Mouse (Mus musculus): ENCODE data around the gene Atg13. TPM values are rescaled to one million over a fixed set of nuclear protein-coding genes. Genes with fewer than 3 reads are reported as not detected.

Gene Atg13
- total RNA-seq, 1 experiment from 2014 or later: 39.9 TPM

DNA sequence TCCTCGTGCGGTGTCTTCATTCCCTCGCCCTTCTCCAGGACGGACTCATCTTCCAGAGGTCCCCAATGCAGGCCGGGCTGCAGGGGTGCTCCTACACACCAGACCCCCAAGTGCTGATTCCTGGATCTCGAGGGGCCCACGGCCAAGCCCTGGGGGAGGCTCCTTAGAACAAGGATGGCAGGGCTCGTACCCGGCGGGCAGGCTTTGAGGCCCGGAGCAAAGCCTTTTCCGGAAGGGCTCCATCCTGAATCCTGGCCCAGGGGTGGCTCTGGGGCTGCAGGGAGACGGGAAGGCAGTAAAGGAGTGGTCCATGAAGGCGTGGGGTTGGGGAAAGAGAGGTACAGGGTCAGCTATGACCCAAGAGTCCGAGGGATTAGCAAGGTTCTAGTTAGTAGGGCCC is 61.2 kb downstream of the Atg13 start:
- no peak for DNase-seq

- no peak for DNase-seq
Observed at GRCm38 (mm10) chr2:91646733-91647132, 63.6 kb downstream of the Atg13 start.

DNA sequence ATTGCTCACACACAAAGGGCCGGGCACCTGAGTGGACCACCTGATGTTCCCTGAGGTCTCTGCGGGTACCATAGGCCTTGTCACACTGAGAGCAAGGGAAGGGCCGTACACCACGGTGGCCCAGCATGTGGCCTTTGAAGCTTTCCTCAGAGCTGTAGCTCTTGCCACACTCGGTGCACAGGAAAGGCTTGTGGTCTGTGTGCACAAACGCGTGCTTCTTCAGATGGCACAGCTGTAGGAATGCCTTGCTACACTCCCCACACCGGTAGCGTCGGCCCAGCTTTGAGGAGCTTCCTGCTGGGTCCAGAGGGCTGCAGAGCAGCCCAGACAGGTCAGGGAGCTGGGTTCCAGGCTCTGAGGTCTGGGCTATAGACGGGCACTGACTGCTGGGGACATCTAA is 64.6 kb downstream of the Atg13 start:
- no peak for DNase-seq

GRCm38 (mm10) chr2:91645354-91645753 is 65.0 kb downstream of the Atg13 start:
- no peak for DNase-seq

- no peak for DNase-seq
Observed at GRCm38 (mm10) chr2:91644021-91644420, 66.4 kb downstream of the Atg13 start.

DNA sequence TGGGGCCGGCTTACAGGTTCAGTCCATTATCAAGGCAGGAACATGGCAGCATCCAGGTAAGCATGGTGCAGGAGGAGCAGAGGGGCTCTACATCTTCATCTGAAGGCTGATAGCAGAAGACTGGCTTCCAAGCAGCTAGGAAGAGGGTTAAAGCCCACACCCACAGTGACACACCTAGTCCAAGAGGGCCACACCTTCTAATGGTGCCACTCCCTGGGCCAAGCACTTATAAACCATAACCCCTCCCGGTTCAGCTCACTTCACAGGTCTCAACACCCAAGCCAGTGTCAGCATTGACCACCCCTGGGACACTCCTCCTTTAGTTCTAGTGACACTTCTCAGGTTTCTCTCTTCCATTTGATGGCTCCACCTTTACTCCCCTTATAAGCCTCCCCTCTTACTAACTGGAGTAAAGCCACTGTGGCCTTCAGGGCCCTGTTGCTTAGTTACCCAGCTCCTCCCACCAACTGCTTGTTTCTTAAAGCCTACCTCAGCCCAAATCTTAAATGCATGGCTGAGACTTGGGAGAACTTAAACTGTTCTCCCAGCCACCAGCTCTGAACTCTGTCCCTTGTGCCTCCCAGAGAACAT is 67.5 kb downstream of the Atg13 start:
- no peak for DNase-seq

DNA sequence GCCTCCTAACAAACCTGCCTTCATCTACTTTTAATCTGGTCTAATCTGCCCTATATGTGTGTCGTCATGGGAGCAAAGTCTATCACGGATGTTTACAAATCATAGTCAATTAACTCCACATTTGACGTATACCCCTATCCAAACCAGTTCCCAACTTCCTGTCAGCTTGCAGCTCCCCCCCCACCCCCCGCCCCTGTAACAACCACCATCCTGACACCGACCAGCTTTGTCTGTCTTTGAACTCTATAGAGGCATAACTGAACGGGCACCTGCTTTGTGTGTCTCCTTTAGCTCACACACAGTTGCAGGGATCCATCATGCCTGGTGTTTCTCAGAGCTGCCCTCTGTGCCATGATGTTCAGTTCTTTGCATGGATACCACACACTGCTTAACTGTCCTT is 71.4 kb downstream of the Atg13 start:
- no peak for DNase-seq

GRCm38 (mm10) chr2:91636727-91637338 is 73.5 kb downstream of the Atg13 start:
- DNase-seq: no peak

GRCm38 (mm10) chr2:91636229-91636628 is 74.1 kb downstream of the Atg13 start, which contains the start of gene F2:
Gene F2, minus strand, starts transcription at chr2:91636414.
- DNase-seq: no peak

GRCm38 (mm10) chr2:91635486-91635885 is 74.9 kb downstream of the Atg13 start:
- DNase-seq: no peak

DNA sequence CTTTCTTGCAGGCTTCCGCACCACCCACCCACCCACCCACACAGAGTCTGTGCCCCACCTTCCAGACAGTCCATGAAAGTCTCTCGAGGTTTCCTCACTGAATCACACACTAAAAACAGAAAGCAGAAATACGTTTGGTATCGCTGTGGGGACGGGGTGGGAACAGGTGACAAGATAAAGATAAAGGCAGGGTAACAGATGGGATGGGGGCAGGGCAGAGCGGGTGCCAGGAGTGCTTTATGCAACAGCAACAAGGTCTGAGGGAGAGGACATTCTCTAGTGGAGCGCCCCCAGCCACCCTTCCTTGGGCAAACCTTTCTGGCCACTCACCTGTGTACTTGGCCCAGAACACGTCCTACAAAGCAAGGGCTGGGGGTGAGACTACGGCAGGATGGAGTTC is 75.5 kb downstream of the Atg13 start:
- DNase-seq: no peak

DNA sequence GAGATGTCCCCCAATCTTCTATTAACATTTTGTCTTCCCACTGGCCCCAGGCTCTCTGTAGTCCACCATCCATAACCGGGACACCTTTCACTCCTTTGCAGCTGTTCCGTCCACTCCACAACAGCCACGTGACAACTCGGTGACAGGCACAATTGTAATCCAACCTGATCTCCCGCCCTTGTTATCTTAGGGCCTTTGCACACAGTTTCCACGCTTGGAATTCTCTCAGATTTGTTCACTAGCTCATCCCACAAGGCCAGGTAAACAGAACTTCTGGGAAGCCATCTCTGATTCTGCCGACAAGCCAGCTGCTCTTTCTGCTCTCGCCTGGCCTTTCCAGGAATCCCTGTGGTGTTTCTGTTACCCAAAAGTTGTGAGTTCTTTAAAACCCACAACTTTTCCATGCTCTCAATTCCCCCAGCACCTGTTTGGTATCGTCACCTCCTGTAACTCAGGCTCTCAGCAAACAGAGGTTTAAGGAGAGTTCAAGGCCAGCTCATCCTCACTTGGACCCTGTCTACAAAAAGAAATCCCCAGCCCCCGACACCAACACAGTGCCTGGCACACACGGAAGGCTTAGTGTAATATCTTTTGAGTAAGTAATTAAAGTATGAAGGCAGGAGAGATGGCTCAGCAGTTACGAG is 76.9 kb downstream of the Atg13 start:
- DNase-seq: no peak

DNA sequence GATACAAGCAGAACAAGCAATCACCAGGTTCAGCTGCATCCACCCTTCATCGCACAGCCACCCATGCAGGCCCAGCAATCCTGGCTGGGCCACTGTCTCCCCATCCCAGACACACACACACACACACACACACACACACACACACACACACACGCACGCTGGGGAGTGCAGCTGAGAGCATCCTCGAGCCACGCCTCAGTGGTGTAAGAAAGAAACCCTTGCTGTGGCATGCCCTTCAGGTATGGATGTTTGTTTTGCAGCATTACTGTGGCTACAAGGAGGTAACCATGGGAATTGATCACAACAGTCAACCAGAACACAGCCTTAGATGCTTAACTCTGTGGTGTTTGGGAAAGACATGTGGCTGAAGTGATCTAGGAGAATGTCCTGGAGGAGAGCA is 78.1 kb downstream of the Atg13 start:
- DNase-seq: no peak

GRCm38 (mm10) chr2:91631826-91632225 is 78.5 kb downstream of the Atg13 start:
- DNase-seq: no peak

DNA sequence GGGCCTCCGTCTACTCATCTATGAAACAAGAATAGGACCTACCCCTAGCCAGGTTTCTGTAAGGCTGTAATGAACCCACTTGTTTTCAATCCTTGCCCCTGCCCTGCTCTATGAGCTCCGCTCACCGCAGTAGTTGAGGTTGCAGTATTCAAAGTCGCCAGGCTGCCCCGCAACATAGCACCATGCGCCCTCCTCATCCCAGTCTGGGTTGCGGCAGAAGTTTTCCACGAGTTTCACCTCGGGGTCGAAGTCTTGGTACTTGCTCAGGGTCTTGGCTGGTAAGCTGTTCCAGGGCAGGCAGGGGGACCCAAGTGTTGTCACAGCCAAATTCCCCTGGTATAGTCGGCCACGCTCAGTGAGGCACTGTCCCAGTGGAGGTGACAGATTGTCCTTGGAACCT is 80.0 kb downstream of the Atg13 start:
- DNase-seq: no peak

DNA sequence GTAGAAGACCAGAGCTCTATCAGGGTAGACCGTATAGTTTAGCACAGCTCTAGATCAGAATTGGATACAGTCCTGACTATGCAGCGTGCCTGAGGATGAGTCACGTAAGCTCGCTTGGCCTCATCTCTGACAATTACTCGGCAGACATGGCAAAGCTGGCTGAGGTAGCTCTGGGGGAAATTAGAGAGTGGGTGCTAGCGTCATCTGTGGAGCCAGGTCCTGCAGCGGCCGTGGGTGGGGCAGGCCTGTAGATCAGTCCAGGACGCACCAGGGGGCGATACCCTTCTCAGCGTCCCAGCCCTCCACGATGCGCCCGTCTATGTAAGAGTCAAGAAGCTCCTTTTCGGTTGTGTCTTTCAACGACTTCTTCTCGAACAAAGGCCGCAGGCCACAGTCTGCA is 80.7 kb downstream of the Atg13 start:
- DNase-seq: no peak

DNA sequence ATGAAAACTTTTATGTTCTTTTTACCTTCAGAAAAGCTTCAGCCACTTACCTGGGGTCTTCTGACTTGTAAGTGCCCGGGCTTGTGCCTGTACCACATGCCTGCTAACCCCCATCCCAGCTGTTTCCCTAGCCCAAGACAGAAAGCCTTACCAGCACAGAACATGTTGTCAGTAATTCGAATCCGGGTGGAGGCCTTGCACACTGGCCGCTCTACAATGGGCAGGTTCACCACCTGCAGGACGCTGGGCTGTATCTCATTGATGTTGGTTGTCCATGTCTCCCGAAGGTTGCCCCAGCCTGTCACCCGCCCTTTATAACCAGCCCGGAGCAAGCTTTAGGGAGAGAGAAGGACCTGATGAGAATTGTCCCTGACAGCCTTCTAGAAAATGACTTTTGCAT is 82.2 kb downstream of the Atg13 start:
- no peak for DNase-seq

DNA sequence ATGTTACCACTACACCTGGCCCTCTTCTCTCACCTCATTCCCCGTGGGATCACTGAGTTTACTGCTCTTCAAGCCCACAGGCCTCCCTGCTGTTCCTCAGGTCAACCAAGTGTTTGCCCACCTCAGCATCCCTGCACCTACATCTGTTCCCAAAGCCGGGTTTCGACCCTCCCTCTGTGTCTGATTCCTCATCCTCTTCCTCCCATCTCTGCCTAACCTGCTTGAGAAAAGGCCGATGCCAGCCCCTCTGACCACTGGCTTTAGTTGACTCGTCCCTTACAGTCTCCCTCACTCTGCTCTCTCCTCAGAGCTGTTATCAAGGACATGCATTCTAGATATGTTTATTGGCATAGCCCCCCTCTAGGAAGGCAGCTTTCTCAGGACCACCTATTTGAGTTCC is 82.9 kb downstream of the Atg13 start:
- no peak for DNase-seq

Other genes with a start within 250 kb of the Atg13 start
- 45.3 and 52.8 TPM in 2 replicates for gene Ckap5, start 183.8 kb downstream of the Atg13 start, total RNA-seq (2021)
- gene F2, start 74.2 kb downstream of the Atg13 start, total RNA-seq (2021): 14.0 and 232 TPM in 2 replicates
- gene Zfp408, start 60.8 kb downstream of the Atg13 start, total RNA-seq (2021): 11.6 and 15.1 TPM in 2 replicates
- 56.0 and 63.6 TPM in 2 replicates for gene Arhgap1, start 60.7 kb downstream of the Atg13 start, total RNA-seq (2021)
- gene Harbi1, start 276 bp upstream of the Atg13 start, total RNA-seq (2021): 9.3 and 11.0 TPM in 2 replicates
- 31.9 and 35.0 TPM in 2 replicates for gene Ambra1, start 19.6 kb upstream of the Atg13 start, total RNA-seq (2021)
- 1.2 and 1.5 TPM in 2 replicates for gene Chrm4, start 216.7 kb upstream of the Atg13 start, total RNA-seq (2021)
- 14.6 and 17.5 TPM in 2 replicates for gene Mdk, start 221.7 kb upstream of the Atg13 start, total RNA-seq (2021)
- not detected in 2 replicates for gene Gm9821, start 235.1 kb upstream of the Atg13 start, total RNA-seq (2021)